Mouse (Mus musculus) CD8-positive naive resting alpha-beta T cell, adult 57 days (primary cell): Measurements from ENCODE around the gene Sprn. TPM values are rescaled to one million over a fixed set of nuclear protein-coding genes. Genes with fewer than 3 reads are reported as not detected.

Experiments used
- total RNA-seq: library from RNA; stranded (reverse); gene quantifications from one replicate; pipeline ENCODE4 v1.2.4, GENCODE M21; 2023

The Sprn gene
- total RNA-seq: not detected

DNA sequence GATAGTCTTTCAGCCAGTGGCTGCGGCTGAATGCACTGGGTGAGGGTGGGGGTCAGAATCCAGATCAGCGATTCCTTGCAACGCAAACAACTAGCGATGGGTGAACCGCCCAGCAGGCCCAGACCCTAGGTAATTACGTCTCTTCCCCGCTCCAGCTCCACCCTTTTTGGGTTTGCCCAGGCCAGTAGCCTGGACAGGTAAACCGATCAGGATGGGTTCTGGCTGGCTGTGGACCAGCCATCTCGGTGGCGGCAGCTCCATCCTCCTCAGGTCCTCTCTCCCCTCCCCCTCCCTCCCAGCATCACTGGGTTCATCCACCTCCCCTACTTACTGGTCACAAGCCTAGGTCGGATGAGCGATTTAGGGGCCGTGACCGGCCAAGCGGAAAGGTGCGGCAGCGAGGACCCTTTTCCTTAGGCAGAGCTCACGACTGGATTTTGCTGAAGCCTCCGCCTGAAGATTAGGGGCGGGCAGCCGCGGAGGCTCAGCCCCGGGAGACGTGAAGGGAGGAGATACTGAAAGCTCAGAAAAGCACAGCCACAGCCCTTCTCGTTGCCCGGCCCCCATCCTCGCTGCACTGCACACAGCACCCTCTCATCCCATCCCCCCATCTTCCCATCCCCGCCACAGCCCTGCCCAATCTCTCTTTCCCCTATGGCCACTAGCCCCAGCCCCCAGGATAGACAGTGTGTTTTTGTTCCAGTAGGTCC lies at the start of gene Sprn:
TSS of gene Sprn (minus strand) at position 660 of the 710 bp plus-strand sequence.

DNA sequence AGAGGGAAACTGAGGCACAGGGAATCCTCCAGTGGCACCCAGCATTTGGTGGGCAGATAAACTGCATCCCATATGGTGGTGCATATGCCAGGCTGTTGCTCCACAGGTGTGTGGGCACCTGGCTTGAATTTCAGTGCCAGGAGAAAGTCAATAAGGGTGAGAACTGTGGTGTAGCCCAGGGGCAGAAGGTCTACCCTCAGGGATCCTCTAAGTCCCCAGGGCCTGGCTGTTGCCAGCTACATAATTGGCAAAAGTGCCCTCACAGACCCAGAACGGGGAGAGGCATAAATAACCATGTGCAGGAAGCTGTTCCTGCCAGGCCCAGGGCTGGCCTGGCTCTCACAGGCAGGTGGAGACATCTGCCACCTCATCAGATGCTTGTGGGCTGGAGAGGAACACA lies 18.3 kb upstream of the Sprn start, which contains the start of gene Olfr523:
TSS of gene Olfr523 (plus strand) at position 282 of the 400 bp plus-strand sequence.

DNA sequence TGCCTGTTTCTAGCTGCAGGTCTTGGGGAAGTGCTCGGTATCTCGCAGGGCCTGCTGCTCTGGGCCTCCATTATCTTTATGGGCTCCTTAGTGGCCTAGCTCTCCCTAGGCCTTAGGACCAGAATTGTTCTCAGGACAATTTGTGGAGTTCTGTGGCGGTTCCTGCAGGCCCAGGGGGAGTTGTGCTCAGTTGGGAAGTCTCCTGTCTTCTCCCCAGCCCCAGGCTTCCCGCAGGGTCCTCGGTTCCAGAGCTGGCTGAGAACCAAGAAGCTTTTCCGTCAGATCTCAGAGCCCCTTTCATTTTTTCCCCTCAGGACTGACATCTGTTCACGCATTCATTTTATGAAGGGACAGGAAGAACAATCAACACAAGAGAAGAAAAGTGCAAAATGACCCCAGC lies 10.0 kb upstream of the Sprn start, which contains the start of gene Olfr522:
TSS of gene Olfr522 (minus strand) at position 101 of the 400 bp plus-strand sequence.

DNA sequence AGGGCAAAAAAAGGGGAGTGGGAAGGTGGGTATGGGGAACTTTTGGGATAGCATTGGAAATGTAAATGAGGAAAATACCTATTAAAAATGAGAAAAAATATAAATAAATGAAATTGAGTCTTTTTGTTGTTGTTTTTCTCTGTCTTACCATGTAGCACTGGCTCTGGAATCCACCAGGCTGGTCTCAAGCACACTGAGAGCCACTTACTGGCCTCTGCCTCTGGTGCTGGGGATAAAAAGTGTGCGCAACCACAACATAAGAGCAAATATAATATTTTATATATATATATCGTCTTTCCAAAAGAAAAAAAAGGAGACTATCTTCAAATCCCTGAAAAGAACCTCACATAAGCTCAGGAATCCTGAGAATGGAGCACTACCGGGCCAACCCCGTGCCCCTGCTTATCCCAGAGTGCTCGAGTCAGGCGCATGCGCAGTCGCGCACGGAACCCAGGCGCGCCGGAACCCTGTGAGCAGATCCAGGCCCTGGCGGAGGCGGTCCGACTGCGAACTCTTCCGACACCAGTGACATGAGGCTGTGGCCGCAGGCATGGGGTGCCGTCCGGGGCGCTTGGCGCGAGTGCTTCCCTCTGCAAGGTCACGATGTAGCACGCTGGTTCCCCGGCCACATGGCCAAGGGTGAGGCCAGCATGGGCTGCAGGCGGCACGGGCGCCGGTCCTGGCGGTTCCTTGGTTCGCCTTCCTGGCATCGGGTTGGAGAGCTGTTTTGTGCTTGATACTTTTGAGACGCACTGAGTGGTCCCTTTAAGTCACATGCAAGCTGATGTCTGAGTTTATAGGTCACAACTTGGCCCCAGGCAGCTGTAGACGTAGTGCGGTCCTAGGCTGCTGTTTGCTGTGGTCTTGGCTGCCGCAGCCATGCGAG lies 17.3 kb downstream of the Sprn start, which contains the start of gene Mtg1:
TSS of gene Mtg1 (plus strand) at position 430 of the 886 bp plus-strand sequence.

DNA sequence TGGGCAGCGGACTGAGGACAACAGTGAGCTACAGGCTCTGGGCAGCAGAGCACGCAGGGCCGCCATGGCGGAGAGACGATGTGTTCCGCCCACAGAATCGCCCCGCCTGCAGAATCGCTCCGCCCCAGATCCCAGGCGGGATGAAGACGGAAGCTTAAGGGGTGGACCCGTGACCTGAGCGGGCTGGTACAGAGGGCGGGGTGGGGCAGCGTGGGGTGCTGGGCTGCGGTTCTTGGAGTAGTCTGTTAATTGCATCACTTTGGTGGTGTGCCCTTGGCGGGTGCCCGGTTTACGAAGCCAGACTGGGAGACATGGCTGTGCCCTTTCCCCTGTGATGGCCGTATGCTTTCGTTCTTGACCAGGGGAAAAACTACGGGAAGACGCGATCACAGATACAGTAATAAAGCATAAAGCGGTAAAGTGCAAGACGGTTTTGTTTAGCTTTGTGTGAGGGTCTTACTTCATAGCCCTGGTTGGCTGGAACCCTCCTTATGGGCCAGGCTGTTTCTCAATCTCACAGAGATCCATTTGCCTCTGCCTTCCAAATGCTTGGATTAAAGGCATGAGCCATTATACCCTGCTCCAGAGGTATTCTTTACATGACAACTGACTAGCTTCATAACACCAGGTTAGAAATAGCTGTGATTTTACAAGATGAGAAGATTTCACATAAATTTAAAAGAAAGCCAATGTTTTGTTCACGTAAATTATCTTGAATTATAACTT lies 38.2 kb downstream of the Sprn start, which contains the start of gene Echs1:
TSS of gene Echs1 (minus strand) at position 148 of the 726 bp plus-strand sequence.

DNA sequence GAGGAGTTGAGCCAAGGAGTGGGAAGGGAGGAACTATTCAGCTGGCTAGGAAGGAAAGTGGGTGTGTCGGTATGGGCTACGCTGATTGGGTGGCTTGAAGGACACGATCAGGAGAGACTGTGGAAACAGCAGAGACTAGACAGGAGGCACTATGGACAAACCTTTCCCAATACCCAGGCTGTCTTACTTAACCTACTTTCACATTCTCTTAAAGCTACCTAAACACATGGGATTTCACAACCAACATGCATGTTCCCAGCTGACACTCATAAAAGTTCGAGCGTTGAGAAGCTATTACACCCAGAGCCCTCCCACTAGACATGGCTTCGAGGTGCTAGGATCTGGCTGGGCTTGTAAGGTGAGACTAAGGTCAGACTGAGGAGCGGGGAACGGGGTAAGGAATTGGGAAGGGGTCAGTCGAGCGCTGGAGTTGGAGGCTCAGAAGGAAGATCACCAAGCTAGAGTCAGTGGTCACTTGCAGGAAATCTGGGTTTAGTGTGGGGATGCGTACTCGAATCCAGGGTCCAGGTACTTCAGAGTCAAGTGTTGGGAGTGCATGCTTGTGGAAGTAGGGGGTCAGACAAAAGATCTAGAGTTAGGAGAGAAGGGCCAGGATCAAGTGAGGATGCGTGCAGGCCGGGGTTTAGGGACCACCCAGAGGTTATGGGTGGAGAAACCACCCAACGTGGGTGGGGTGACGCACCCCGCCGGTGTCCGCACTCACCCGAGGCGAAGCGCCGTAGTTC lies 38.9 kb downstream of the Sprn start, which contains the start of gene Paox:
TSS of gene Paox (plus strand) at position 217 of the 746 bp plus-strand sequence.

DNA sequence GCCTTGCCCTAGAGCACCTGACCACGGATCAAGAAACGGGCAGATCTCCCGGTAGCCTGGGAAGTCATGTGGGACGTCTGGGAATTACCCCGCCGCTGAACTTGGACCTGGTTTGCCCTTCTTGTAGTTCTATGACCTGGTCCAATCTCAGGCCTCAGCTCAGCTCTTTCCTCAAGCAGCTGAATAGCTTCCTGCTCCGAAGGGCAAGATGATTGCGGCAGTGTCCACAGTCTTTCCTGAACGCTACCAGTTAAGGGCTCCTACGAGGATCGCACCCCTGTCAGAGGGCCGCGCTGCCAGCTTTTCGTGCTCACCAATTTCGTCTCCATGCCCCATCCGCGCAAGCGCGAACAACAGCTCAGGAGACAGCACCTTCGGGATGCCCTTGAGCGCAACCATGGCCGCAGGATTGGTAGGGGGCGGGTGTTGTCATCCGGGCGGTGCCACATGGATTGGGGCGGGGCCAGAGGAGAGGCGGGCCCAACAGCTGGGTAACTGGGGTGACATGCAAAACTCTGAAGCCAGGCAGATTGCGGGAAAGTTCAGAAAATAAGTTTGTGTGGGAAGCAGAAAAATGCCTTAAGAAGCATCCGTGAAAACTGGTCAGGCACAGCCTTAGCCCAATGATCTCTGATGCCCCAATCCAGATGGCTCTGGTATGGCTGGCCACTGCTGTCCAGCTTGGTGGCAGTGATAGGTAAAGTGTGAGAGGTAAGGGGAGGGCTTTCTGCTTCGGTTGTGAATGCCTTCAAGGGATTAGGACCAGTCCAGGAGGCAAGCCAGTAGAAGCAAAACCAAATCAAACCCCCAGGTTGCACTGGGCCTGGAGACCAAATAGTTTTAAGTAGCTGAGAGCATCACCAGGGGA lies 52.5 kb downstream of the Sprn start, which contains the start of gene Fuom:
TSS of gene Fuom (minus strand) at position 449 of the 868 bp plus-strand sequence.

Other genes starting within 250 kb of the Sprn start
- gene Utf1, start 211.1 kb downstream of the Sprn start, total RNA-seq: not detected
- gene 6430531B16Rik, start 176.1 kb downstream of the Sprn start, total RNA-seq: not detected
- gene Adam8, start 162.3 kb downstream of the Sprn start, total RNA-seq: 4.5 TPM
- 34.8 TPM for gene Zfp511, start 118.5 kb downstream of the Sprn start, total RNA-seq
- gene Tubgcp2, start 118.2 kb downstream of the Sprn start, total RNA-seq: 29.4 TPM
- gene Msx3, start 105.8 kb downstream of the Sprn start, total RNA-seq: not detected
- gene Caly, start 72.3 kb downstream of the Sprn start, total RNA-seq: not detected
- gene Prap1, start 61.5 kb downstream of the Sprn start, total RNA-seq: not detected
- gene Fuom, start 52.4 kb downstream of the Sprn start, total RNA-seq: 6.7 TPM
- 6.2 TPM for gene Paox, start 39.1 kb downstream of the Sprn start, total RNA-seq
- gene Echs1, start 38.4 kb downstream of the Sprn start, total RNA-seq: 27.2 TPM
- 21.7 TPM for gene Mtg1, start 17.3 kb downstream of the Sprn start, total RNA-seq
- gene Olfr522, start 9.9 kb upstream of the Sprn start, total RNA-seq: not detected
- not detected for gene Olfr523, start 18.3 kb upstream of the Sprn start, total RNA-seq
- gene Olfr524, start 51.1 kb upstream of the Sprn start, total RNA-seq: not detected
- not detected for gene Cd163l1, start 63.4 kb upstream of the Sprn start, total RNA-seq
- gene 5830411N06Rik, start 92.4 kb upstream of the Sprn start, total RNA-seq: 0.61 TPM
- not detected for gene Olfr525, start 166.0 kb upstream of the Sprn start, total RNA-seq
- not detected for gene Olfr527, start 179.1 kb upstream of the Sprn start, total RNA-seq
- not detected for gene Olfr60, start 206.8 kb upstream of the Sprn start, total RNA-seq
- gene Olfr530, start 221.5 kb upstream of the Sprn start, total RNA-seq: not detected
- gene Olfr531, start 248.0 kb upstream of the Sprn start, total RNA-seq: not detected